Mouse (Mus musculus) brain, embryonic 18.5 days (tissue): ENCODE results near the gene Olfr221.
"Not testable (repeated sequence)": the region's sequence is repeated elsewhere in the genome, so short reads cannot be mapped to it uniquely, and the experiment has no call there.

ENCODE experiments used
- DNase-seq: peaks from one replicate; pipeline ENCODE4 v3.0.0-alpha.2; 2012; ENCODE audit warnings: low read depth, low spot score

The Olfr221 gene

GRCm38 (mm10) chr14:52042359-52042758 is at the start of gene Olfr221:
Gene Olfr221, minus strand, starts transcription at chr14:52042459.
- DNase-seq, result not testable (repeated sequence)

- DNase-seq, result no peak
These were observed 40.8 kb upstream of the Olfr221 start for GRCm38 (mm10) chr14:52083083-52083482.

GRCm38 (mm10) chr14:52071599-52072137 is 29.4 kb upstream of the Olfr221 start:
- DNase-seq, result no peak

GRCm38 (mm10) chr14:52066135-52066534 is 23.9 kb upstream of the Olfr221 start:
- no peak for DNase-seq

- no peak for DNase-seq
These were observed 19.5 kb upstream of the Olfr221 start for GRCm38 (mm10) chr14:52061798-52062197.

GRCm38 (mm10) chr14:52060800-52061199 is 18.5 kb upstream of the Olfr221 start:
- no peak for DNase-seq

- DNase-seq, result no peak
These were observed 17.7 kb upstream of the Olfr221 start for GRCm38 (mm10) chr14:52059982-52060381.

- DNase-seq, result not testable (repeated sequence)
These were observed 10.5 kb upstream of the Olfr221 start for GRCm38 (mm10) chr14:52052720-52053119.

GRCm38 (mm10) chr14:52045966-52046565 is 3.8 kb upstream of the Olfr221 start:
- no peak for DNase-seq

- DNase-seq, result no peak
These were observed 2.8 kb upstream of the Olfr221 start for GRCm38 (mm10) chr14:52044901-52045678.

- no peak for DNase-seq
These were observed 1.2 kb upstream of the Olfr221 start for GRCm38 (mm10) chr14:52043446-52043845.

- no peak for DNase-seq
These were observed 2.9 kb downstream of the Olfr221 start for GRCm38 (mm10) chr14:52039332-52039731.

- DNase-seq, result no peak
These were observed 6.3 kb downstream of the Olfr221 start for GRCm38 (mm10) chr14:52035926-52036325.

- DNase-seq, result no peak
These were observed 15.9 kb downstream of the Olfr221 start for GRCm38 (mm10) chr14:52026342-52026741.

- DNase-seq, result no peak
These were observed 18.1 kb downstream of the Olfr221 start for GRCm38 (mm10) chr14:52024133-52024532.

GRCm38 (mm10) chr14:52022709-52023459 is 19.4 kb downstream of the Olfr221 start:
- DNase-seq, result no peak

GRCm38 (mm10) chr14:52022244-52022708 is 20.0 kb downstream of the Olfr221 start:
- no peak for DNase-seq

GRCm38 (mm10) chr14:52021568-52022212 is 20.6 kb downstream of the Olfr221 start:
- DNase-seq, result no peak

- DNase-seq, result no peak
These were observed 21.1 kb downstream of the Olfr221 start for GRCm38 (mm10) chr14:52021138-52021529.

GRCm38 (mm10) chr14:52020486-52021137 is 21.6 kb downstream of the Olfr221 start, which contains the start of gene Zfp219:
Gene Zfp219, minus strand, starts transcription at chr14:52020733.
- DNase-seq, result peak; percentile 61
